Mouse (Mus musculus): ENCODE data around the gene 4930519P11Rik.

GRCm38 (mm10) chr2:154586405-154586804, 26.8 kb downstream of the 4930519P11Rik start:
- no peak for TF ChIP-seq POLR2A (IDR thresholded peaks at IDR 0.05; ENCODE audit: extremely low read depth, insufficient read depth, low read length)
- TF ChIP-seq CTCF (IDR thresholded peaks at IDR 0.05; ENCODE audit: low read depth, low read length) = peak; percentile 60; the same call in 1 of the 2 replicates
